Mouse (Mus musculus) CH12.LX (cell line): Measurements from ENCODE around the gene Togaram2. TPM values are rescaled to one million over a fixed set of nuclear protein-coding genes. Genes with fewer than 3 reads are reported as not detected.
A peak's percentile ranks its signal among the peaks of the same experiment; 100 is the strongest.

ENCODE experiments used
- DNase-seq: peaks from one replicate; pipeline ENCODE4 v3.0.0-alpha.2; 2013; ENCODE audit errors: extremely low read depth
- H3K27ac ChIP-seq: 2 replicates; pipeline ENCODE4 v1.5.1; 2012; ENCODE audit warnings: low read depth, mild to moderate bottlenecking, control low read depth, moderate library complexity; ENCODE audit not compliant: insufficient read depth
- H3K27me3 ChIP-seq: replicated peaks from 2 replicates; pipeline ENCODE3; 2012; ENCODE audit warnings: inconsistent platforms
- H3K36me3 ChIP-seq, 2 experiments: replicated peaks in 1 of 2; 2 replicates each; pipeline versions ENCODE3 to v1.6.1; 2012; ENCODE audit warnings: inconsistent platforms in 1 of 2, low read length in 1 of 2, mild to moderate bottlenecking in 1 of 2, mixed read lengths in 1 of 2, moderate library complexity in 1 of 2; ENCODE audit not compliant: control insufficient read depth in 1 of 2, insufficient read depth in 1 of 2
- H3K4me1 ChIP-seq, 2 experiments: 2 replicates each; pipeline ENCODE4 v1.6.1; 2012; ENCODE audit warnings: inconsistent platforms in 1 of 2, moderate library complexity in 1 of 2; ENCODE audit not compliant: insufficient read depth in 2 of 2, control insufficient read depth in 1 of 2
- H3K4me2 ChIP-seq: 2 replicates; pipeline ENCODE4 v1.6.1; 2012; ENCODE audit warnings: low read depth, mild to moderate bottlenecking, control low read depth; ENCODE audit not compliant: poor library complexity, insufficient read depth, severe bottlenecking
- H3K4me3 ChIP-seq, 3 experiments: fragments of 150-350 bp in 1 of 3; sonication (generic) in 1 of 3; replicated peaks in 1 of 3; 2 replicates each; pipeline versions ENCODE3 to v1.5.1; 2011 to 2012; ENCODE audit warnings: low read depth in 2 of 3, low read length in 2 of 3, mild to moderate bottlenecking in 2 of 3, moderate library complexity in 2 of 3, control low read depth in 1 of 3, improper control_type of control experiment in 1 of 3, inconsistent platforms in 1 of 3, mixed read lengths in 1 of 3; ENCODE audit not compliant: poor library complexity in 1 of 3
- H3K79me2 ChIP-seq: replicated peaks from 2 replicates; pipeline ENCODE4 v1.6.1; 2012; ENCODE audit warnings: mild to moderate bottlenecking, moderate library complexity; ENCODE audit not compliant: control insufficient read depth, poor library complexity, insufficient read depth, severe bottlenecking; ENCODE audit errors: extremely low read depth
- H3K9ac ChIP-seq: 2 replicates; pipeline ENCODE4 v1.6.1; 2012; ENCODE audit warnings: low read depth, mild to moderate bottlenecking, control low read depth, moderate library complexity; ENCODE audit not compliant: insufficient read depth
- H3K9me3 ChIP-seq: replicated peaks from 2 replicates; pipeline ENCODE3; 2012; ENCODE audit warnings: low read length, inconsistent platforms, mixed read lengths
- BHLHE40 ChIP-seq: IDR thresholded peaks from 2 replicates; pipeline ENCODE4 v1.6.1; 2011; ENCODE audit warnings: mild to moderate bottlenecking, low read depth, low read length, improper control_type of control experiment
- CTCF ChIP-seq, 2 experiments: IDR thresholded peaks in 1 of 2; conservative IDR thresholded peaks in 1 of 2; 2 replicates each; pipeline ENCODE4 v1.5.1; 2011 to 2012; ENCODE audit warnings: low read depth in 2 of 2, low read length in 2 of 2, improper control_type of control experiment in 1 of 2, inconsistent platforms in 1 of 2, mild to moderate bottlenecking in 1 of 2, moderate library complexity in 1 of 2
- E2F4 ChIP-seq: IDR thresholded peaks from 2 replicates; pipeline ENCODE4 v1.6.1; 2011; ENCODE audit warnings: low read depth, low read length, improper control_type of control experiment; ENCODE audit not compliant: insufficient replicate concordance
- EP300 ChIP-seq: IDR thresholded peaks from 2 replicates; pipeline ENCODE4 v1.6.1; 2011; ENCODE audit warnings: low read length, improper control_type of control experiment
- ETS1 ChIP-seq: conservative IDR thresholded peaks from 2 replicates; pipeline ENCODE4 v1.6.1; 2012; ENCODE audit warnings: low read depth, mild to moderate bottlenecking, inconsistent platforms, low read length, improper control_type of control experiment, moderate library complexity
- HCFC1 ChIP-seq: IDR thresholded peaks from 2 replicates; pipeline ENCODE4 v1.6.1; 2012; ENCODE audit warnings: low read depth, mild to moderate bottlenecking, inconsistent platforms, low read length, improper control_type of control experiment
- JUN ChIP-seq: IDR thresholded peaks from 2 replicates; pipeline ENCODE4 v1.6.1; 2011; ENCODE audit warnings: low read depth, mild to moderate bottlenecking, low read length, improper control_type of control experiment, moderate library complexity; ENCODE audit not compliant: insufficient read depth
- MAZ ChIP-seq: IDR thresholded peaks from 2 replicates; pipeline ENCODE4 v1.6.1; 2012; ENCODE audit warnings: low read depth, mild to moderate bottlenecking, inconsistent platforms, low read length, improper control_type of control experiment, moderate library complexity
- MEF2A ChIP-seq: IDR thresholded peaks from 2 replicates; pipeline ENCODE4 v1.6.1; 2014; ENCODE audit warnings: low read depth, mild to moderate bottlenecking, inconsistent platforms, low read length, improper control_type of control experiment, borderline replicate concordance
- NELFE ChIP-seq: IDR thresholded peaks from 2 replicates; pipeline ENCODE4 v1.6.1; 2011; ENCODE audit warnings: low read depth, low read length, improper control_type of control experiment
- NRF1 ChIP-seq: IDR thresholded peaks from 2 replicates; pipeline ENCODE4 v1.6.1; 2014; ENCODE audit warnings: low read depth, mild to moderate bottlenecking, inconsistent platforms, low read length, improper control_type of control experiment, moderate library complexity
- POLR2A ChIP-seq: IDR thresholded peaks from 2 replicates; pipeline ENCODE4 v1.6.1; 2011; ENCODE audit warnings: low read depth, mild to moderate bottlenecking, improper control_type of control experiment, low read length
- POLR2AphosphoS2 ChIP-seq: IDR thresholded peaks from 2 replicates; pipeline ENCODE4 v1.6.1; 2011; ENCODE audit warnings: low read depth, low read length, improper control_type of control experiment
- RCOR1 ChIP-seq: conservative IDR thresholded peaks from 2 replicates; pipeline ENCODE4 v1.6.1; 2012; ENCODE audit warnings: low read depth, mild to moderate bottlenecking, inconsistent platforms, low read length, improper control_type of control experiment
- TCF12 ChIP-seq: IDR thresholded peaks from 2 replicates; pipeline ENCODE4 v1.6.1; 2014; ENCODE audit warnings: low read depth, mild to moderate bottlenecking, inconsistent platforms, low read length, improper control_type of control experiment
- UBTF ChIP-seq: IDR thresholded peaks from 2 replicates; pipeline ENCODE4 v1.6.1; 2012; ENCODE audit warnings: low read depth, mild to moderate bottlenecking, inconsistent platforms, low read length, improper control_type of control experiment, moderate library complexity
- USF2 ChIP-seq: conservative IDR thresholded peaks from 2 replicates; pipeline ENCODE4 v1.6.1; 2011; ENCODE audit warnings: low read depth, low read length, improper control_type of control experiment
- ZMIZ1 ChIP-seq: IDR thresholded peaks from 2 replicates; pipeline ENCODE4 v1.6.1; 2012; ENCODE audit warnings: low read depth, mild to moderate bottlenecking, inconsistent platforms, low read length, improper control_type of control experiment
- dilution Hi-C: fragments of 300-500 bp; cut with MboI; formaldehyde crosslinking; loops from 2 replicates; pipeline ENCODE4 v1.14.3; 2020; ENCODE audit warnings: low sequenced_read_pairs; ENCODE audit not compliant: extremely low pct_unique_long_range_greater_than_20kb, extremely low pct_ligation_motif_present
- in situ Hi-C: fragments of 300-500 bp; cut with MboI; formaldehyde crosslinking; loops from 3 replicates; pipeline ENCODE4 v1.14.3; 2019; ENCODE audit warnings: low sequenced_read_pairs, low pct_ligation_motif_present, low pct_unique_long_range_greater_than_20kb, mixed read lengths
- polyA plus RNA-seq: library from polyadenylated mRNA; unstranded; fragments of >175 nt; gene quantifications from 2 replicates; pipeline ENCODE4 v1.2.1, GENCODE M21; 2012; ENCODE audit warnings: low read depth; ENCODE audit not compliant: insufficient read length
- total RNA-seq, 2 experiments: library from RNA; depleted of rRNA; stranded (reverse); fragments of 300-350 nt in 1 of 2; fragments of >200 nt in 1 of 2; gene quantifications; 2 replicates each; pipeline ENCODE4 v1.2.3; 2012 to 2014

The Togaram2 gene
- total and polyA plus RNA-seq, 3 experiments = 0.76 to 19.6 (median 2.6) TPM

- Histone ChIP-seq H3K36me3 (peaks cover 66 to 87% of the 10 kb centered on the region in 2 experiments), H3K79me2 (peaks cover 45% of the 10 kb centered on the region), H3K27ac (no peak overlapping the region), H3K9me3 (no peaks in the 10 kb centered on the region), H3K4me3 (no peak overlapping the region), H3K4me1 (no peaks in the 10 kb centered on the region), H3K4me2 (no peak overlapping the region), H3K9ac (no peak overlapping the region), H3K27me3 (no peaks in the 10 kb centered on the region)
- in situ Hi-C loops = no loop called here
- dilution Hi-C loops = no loop called here
- DNase-seq = no peak
- TF ChIP-seq CTCF (conservative IDR thresholded peaks at IDR 0.05 in 1 of 2, IDR thresholded peaks at IDR 0.05 in 1 of 2; ENCODE audit: low read depth in 2 of 2, low read length in 2 of 2) = 0 out of 4 replicates have a peak, but pooled peaks of 1 of the 2 experiments have one; percentile 2
- TF ChIP-seq NRF1 = no peak
Observed at GRCm38 (mm10) chr17:71650011-71650410, 23.1 kb upstream of the Togaram2 start.

- DNase-seq = no peak
- Histone ChIP-seq H3K79me2 (peaks cover 29% of the 10 kb centered on the region), H3K9me3 (no peaks in the 10 kb centered on the region)
- dilution Hi-C loops = no loop called here
- TF ChIP-seq ETS1 (peak; percentile 56), RCOR1 (no peak)
- TF ChIP-seq, all 38 proteins: peak for 1
- in situ Hi-C loops = no loop called here
- H3K36me3 ChIP-seq = peaks cover 62 to 86% of the 10 kb centered on the region in 2 experiments
- no peak overlapping the region for H3K4me3 ChIP-seq
- H3K27me3 ChIP-seq = no peaks in the 10 kb centered on the region
- no peak overlapping the region for H3K9ac ChIP-seq
- H3K27ac ChIP-seq = no peak overlapping the region
- no peak overlapping the region for H3K4me2 ChIP-seq
- no peaks in the 10 kb centered on the region for H3K4me1 ChIP-seq
Observed at GRCm38 (mm10) chr17:71652495-71652894, 20.6 kb upstream of the Togaram2 start.

- DNase-seq = no peak
- Histone ChIP-seq H3K4me3 (no peak overlapping the region), H3K4me2 (no peak overlapping the region), H3K9ac (no peak overlapping the region), H3K79me2 (peaks cover 26% of the 10 kb centered on the region), H3K9me3 (no peaks in the 10 kb centered on the region), H3K36me3 (peaks cover 66 to 89% of the 10 kb centered on the region in 2 experiments), H3K27ac (peak overlapping the region; percentile 35), H3K27me3 (no peaks in the 10 kb centered on the region), H3K4me1 (no peaks in the 10 kb centered on the region)
- in situ Hi-C loops (no loop called here), dilution Hi-C loops (no loop called here)
- no peak for TF ChIP-seq E2F4
- no peak for TF ChIP-seq BHLHE40
- peak; percentile 18; the same call in 1 of the 2 replicates for TF ChIP-seq POLR2A
Observed at GRCm38 (mm10) chr17:71652934-71653333, 20.1 kb upstream of the Togaram2 start.

- no peak overlapping the region for H3K4me2 ChIP-seq
- peaks cover 0 to 5% of the 10 kb centered on the region in 2 experiments; a peak in 2 of 4 replicates for H3K4me1 ChIP-seq
- no peaks in the 10 kb centered on the region for H3K9me3 ChIP-seq
- H3K79me2 ChIP-seq = peaks cover 8% of the 10 kb centered on the region
- TF ChIP-seq EP300 (no peak), MAZ (no peak), MEF2A (no peak), BHLHE40 (no peak), ETS1 (no peak), E2F4 (no peak), JUN (no peak), USF2 (no peak), NELFE (no peak), NRF1 (no peak), HCFC1 (no peak), POLR2AphosphoS2 (no peak), TCF12 (no peak), UBTF (no peak), ZMIZ1 (no peak)
- H3K4me3 ChIP-seq = no peak overlapping the region
- no peak overlapping the region for H3K9ac ChIP-seq
- in situ Hi-C loops (no loop called here), dilution Hi-C loops (no loop called here)
- no peaks in the 10 kb centered on the region for H3K27me3 ChIP-seq
- DNase-seq = no peak
- H3K36me3 ChIP-seq = peaks cover 35 to 58% of the 10 kb centered on the region in 2 experiments
- H3K27ac ChIP-seq = no peak overlapping the region
Observed at GRCm38 (mm10) chr17:71657521-71657920, 15.5 kb upstream of the Togaram2 start.
